Mouse (Mus musculus): ENCODE data around the gene Nek9.

DNA sequence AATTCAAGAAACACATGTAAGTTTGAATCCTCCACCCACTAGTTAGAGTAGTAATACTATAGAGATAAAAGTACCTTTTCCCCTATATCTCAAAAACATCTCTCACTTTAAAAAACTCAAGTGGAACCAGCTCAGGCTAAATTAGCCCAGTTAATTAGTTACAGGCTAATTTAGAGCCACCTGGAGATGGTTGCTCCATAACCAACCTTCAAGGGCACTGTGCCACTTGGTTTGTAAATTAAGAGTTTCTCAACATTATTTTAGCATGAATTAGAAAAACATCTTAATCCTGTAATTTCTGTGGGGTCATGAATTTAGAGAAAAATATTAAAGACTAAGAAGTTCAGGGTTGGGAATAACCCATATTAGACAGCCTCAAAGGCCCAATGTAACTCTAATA is 47.6 kb downstream of the Nek9 start:
- no peak for TF ChIP-seq GATA1 (IDR thresholded peaks at IDR 0.05; ENCODE audit: borderline replicate concordance, low read length)
- TF ChIP-seq FLI1 (IDR thresholded peaks at IDR 0.05; ENCODE audit: low read length): no peak
